Mouse (Mus musculus): ENCODE data around the gene 1700030J22Rik. TPM values are rescaled to one million over a fixed set of nuclear protein-coding genes. Genes with fewer than 3 reads are reported as not detected.
A peak's percentile ranks its signal among the peaks of the same experiment; 100 is the strongest.

1700030J22Rik gene
- polyA plus RNA-seq, 1 experiment from 2014 or later, result 0.66 TPM

DNA sequence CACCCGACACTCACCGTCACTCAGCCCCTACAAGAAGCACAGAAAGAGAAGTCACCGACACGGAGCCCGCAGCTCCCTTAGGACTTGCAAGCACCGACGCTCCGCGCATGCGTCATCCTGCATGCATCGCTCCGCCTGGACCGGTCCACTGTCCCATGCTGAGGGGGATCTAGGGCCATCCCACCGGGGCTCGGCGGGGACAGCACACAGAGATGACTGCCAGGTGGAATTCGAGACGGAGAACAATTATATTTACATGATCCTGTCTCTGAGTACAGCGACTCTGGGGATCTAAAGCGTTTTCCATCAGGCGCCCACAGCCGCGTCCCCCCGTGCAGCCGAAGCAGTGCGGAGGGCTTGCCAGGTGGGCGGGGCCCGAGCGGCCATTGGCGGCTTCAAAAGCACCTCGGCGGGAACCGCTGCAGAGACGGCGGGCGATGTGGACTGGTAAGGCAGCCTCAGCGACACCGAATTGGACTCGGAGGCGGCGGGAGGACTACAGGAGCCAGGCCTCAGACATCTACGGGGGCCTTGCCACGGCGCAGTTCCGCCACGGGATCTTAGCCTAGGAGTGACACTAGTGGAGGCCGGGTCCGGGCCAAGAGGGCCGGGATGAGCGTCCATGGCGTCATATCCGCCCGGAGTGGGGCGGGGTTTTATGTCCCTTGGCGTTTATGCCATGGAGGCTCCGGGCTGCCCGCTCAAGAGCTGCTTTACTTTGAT is 57.3 kb downstream of the 1700030J22Rik start, which contains the start of the genes Cmc2 and Cenpn:
Gene Cmc2, minus strand, starts transcription at position 119 of the 723 bp plus-strand sequence.
Gene Cenpn, plus strand, starts transcription at position 394 of the 723 bp plus-strand sequence.
- WGBS, result under 1% methylated on average over 57 of the region's 57 CpGs
- H3K4me1 ChIP-seq (ENCODE audit: control insufficient read depth in 2 of 2, insufficient read depth in 2 of 2, low read length in 2 of 2), result peaks cover 6 to 14% of the 10 kb centered on the region in 2 experiments
- peaks cover 41% of the 10 kb centered on the region for H3K36me3 ChIP-seq (ENCODE audit: control insufficient read depth, insufficient read depth, low read length)
- H3K9me3 ChIP-seq (ENCODE audit: control insufficient read depth, low read length), result no peaks in the 10 kb centered on the region
- peak within 1 kb of the TSS; percentile 80 to 84 for H3K4me3 ChIP-seq (ENCODE audit: control insufficient read depth in 1 of 2, insufficient read depth in 1 of 2, low read depth in 1 of 2, low read length in 2 of 2)
- H3K27me3 ChIP-seq (ENCODE audit: control insufficient read depth, insufficient read depth, low read length), result no peaks in the 10 kb centered on the region
- peak within 1 kb of the TSS; percentile 67 for H3K4me2 ChIP-seq (ENCODE audit: low read length)
- peak within 1 kb of the TSS; percentile 87 for H3K9ac ChIP-seq (ENCODE audit: low read length)
- peak within 1 kb of the TSS; percentile 90 to 92 for H3K27ac ChIP-seq (replicated peaks in 1 of 2; ENCODE audit: control insufficient read depth in 1 of 2, insufficient read depth in 1 of 2, low read depth in 2 of 2, low read length in 2 of 2)
- ATAC-seq (ENCODE audit: insufficient number of reproducible peaks, insufficient read depth, low FRiP score, low read depth), result peak; percentile 94

DNA sequence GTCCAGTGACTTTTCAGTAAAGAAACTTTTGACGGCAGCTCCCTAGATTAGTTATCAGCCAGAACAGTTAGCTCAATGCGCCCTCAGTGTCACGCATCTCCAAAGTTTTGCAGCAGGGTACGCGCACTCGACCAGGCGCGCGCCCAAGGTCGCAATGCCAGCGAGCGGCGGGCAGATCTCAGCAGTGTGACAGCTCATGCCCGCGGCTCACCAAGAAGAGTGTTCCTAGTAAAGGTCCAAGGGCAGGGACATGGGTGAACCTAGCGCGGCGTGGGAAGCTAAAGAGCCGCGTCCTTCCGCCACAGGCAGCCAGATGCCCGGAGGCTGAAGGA is 57.8 kb downstream of the 1700030J22Rik start:
- no peaks in the 10 kb centered on the region for H3K9me3 ChIP-seq (ENCODE audit: control insufficient read depth, low read length)
- peak overlapping the region; percentile 67 for H3K4me2 ChIP-seq (ENCODE audit: low read length)
- ATAC-seq (ENCODE audit: insufficient number of reproducible peaks, insufficient read depth, low FRiP score, low read depth), result peak; percentile 52
- peak overlapping the region; percentile 87 for H3K9ac ChIP-seq (ENCODE audit: low read length)
- peak overlapping the region; percentile 90 to 92 for H3K27ac ChIP-seq (replicated peaks in 1 of 2; ENCODE audit: control insufficient read depth in 1 of 2, insufficient read depth in 1 of 2, low read depth in 2 of 2, low read length in 2 of 2)
- under 1% methylated on average over 22 of the region's 22 CpGs for WGBS
- peaks cover 41% of the 10 kb centered on the region for H3K36me3 ChIP-seq (ENCODE audit: control insufficient read depth, insufficient read depth, low read length)
- H3K4me1 ChIP-seq (ENCODE audit: control insufficient read depth in 2 of 2, insufficient read depth in 2 of 2, low read length in 2 of 2), result peaks cover 6 to 14% of the 10 kb centered on the region in 2 experiments
- H3K4me3 ChIP-seq (ENCODE audit: control insufficient read depth in 1 of 2, insufficient read depth in 1 of 2, low read depth in 1 of 2, low read length in 2 of 2), result peak overlapping the region; percentile 80 to 84
- H3K27me3 ChIP-seq (ENCODE audit: control insufficient read depth, insufficient read depth, low read length), result no peaks in the 10 kb centered on the region

Other genes with a start within 250 kb of the 1700030J22Rik start
- gene Cdyl2, start 246.0 kb downstream of the 1700030J22Rik start, polyA plus RNA-seq (2014; fragmentation: Nextera tagmentation; extraction: Ambion mirVana), result 5.1 and 6.0 TPM in 2 replicates
- gene Cmc2, start 57.5 kb downstream of the 1700030J22Rik start, polyA plus RNA-seq (2014; fragmentation: Nextera tagmentation; extraction: Ambion mirVana), result 126 and 131 TPM in 2 replicates
- 24.2 and 24.6 TPM in 2 replicates for gene Cenpn, start 57.2 kb downstream of the 1700030J22Rik start, polyA plus RNA-seq (2014; fragmentation: Nextera tagmentation; extraction: Ambion mirVana)
- gene Atmin, start 35.6 kb downstream of the 1700030J22Rik start, polyA plus RNA-seq (2014; fragmentation: Nextera tagmentation; extraction: Ambion mirVana), result 11.6 and 12.3 TPM in 2 replicates
- 84.8 and 88.3 TPM in 2 replicates for gene Gcsh, start 14.6 kb upstream of the 1700030J22Rik start, polyA plus RNA-seq (2014; fragmentation: Nextera tagmentation; extraction: Ambion mirVana)
- gene Pkd1l2, start 103.5 kb upstream of the 1700030J22Rik start, polyA plus RNA-seq (2014; fragmentation: Nextera tagmentation; extraction: Ambion mirVana), result 0.14 TPM in 1 of 2 replicates, not detected in the other
- not detected in 2 replicates for gene Bco1, start 116.9 kb upstream of the 1700030J22Rik start, polyA plus RNA-seq (2014; fragmentation: Nextera tagmentation; extraction: Ambion mirVana)
- gene Gan, start 179.2 kb upstream of the 1700030J22Rik start, polyA plus RNA-seq (2014; fragmentation: Nextera tagmentation; extraction: Ambion mirVana), result 1.0 and 1.3 TPM in 2 replicates